Mouse (Mus musculus) 3134 (cell line): ENCODE measurements around the gene Wdr70.

Experiments used
- DNase-seq: peaks from one replicate; pipeline ENCODE4 v3.0.0-alpha.2; 2011; ENCODE audit warnings: low spot score; ENCODE audit not compliant: insufficient read length; ENCODE audit errors: extremely low read depth

Wdr70 gene

DNA sequence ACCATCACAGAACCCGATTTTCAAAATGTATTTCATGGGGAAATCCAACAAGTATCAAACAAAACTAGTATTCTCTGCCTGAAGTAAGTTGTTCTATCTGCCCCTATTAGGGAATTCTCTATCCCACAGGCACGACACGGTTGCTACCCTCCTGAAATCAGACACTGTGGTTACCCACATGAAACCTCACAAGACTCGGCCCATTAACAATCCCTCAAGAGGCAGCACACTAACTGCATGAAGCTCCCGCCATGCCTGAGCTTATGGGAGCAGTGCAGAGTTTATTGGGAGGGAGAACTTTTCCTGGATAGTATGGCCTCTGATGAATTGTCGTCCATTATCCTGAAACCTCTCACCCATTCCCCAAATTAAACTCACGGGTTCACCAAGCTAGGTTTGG, 67.8 kb downstream of the Wdr70 start:
- DNase-seq, result no peak

DNA sequence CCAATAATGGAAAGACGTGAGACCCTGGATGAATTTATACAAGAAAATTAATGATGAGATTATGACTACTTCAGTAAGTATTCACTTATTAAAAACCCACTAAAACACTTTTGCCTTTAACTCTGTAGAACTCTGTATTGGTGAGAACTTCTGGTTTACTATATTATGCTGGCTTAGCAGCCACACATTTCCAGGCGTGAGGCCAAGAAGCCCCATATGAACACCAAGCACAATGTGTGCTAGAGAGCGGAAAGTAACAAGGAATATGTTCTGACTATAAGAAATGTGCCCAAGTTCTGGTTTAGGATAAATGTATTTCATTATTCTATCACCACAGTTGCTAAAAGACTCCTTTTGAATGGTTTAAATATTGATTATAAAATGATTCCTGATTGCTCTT, 68.4 kb downstream of the Wdr70 start:
- no peak for DNase-seq

DNA sequence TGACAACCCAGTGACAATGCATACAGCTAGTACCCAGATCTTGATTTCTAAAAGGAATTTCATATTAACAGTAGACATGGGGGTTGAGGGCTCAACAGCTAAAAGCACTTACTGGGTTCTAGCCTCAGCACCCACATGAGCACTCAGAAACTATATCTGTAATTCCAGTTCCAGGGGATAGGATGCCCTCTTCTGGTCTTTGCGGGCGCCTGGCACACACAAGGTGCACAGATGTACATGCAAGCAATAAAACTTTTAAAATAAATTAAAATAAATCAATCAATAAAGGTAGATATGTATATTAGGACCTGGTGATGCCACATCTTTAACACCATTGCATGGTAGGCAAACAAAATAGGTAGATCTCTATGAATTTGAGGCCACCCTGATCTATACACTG, 71.5 kb downstream of the Wdr70 start:
- peak; percentile 14 for DNase-seq

DNA sequence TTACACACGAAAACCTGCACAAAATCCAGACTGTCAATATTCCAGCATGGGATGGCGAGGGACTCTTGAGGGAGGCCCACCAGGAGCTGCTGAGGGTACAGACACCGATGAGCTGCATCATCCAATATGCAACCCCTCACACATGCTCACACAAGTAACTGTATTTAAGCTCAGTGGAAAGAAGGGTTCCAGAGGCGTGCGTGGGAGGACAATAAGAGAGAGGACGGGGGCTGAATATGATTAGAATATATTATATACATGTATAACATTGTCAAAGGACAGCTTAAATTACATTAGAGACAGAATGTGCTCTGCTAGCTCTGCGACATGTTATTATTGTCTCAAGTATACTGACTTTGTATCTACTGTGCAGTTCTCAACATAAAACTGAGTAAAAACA, 87.6 kb downstream of the Wdr70 start:
- DNase-seq, result no peak

DNA sequence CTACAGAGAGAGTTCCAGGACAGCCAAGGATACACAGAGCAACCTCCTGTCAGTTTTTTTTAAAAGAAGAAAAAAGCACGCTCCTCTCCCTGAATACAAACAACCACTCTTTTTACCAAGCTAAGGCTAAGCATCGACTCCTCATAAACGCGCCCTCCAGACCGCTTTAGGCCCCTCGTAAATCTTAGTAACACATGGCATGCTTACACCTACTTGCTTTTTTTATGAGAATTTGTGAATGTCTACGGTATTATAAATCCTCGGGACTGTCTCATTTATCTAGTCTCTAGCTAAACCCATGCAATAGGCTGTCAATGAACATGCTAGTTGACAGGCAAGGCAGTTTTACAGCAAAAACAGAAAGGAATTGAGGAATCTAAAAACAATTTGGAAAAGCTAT, 91.6 kb downstream of the Wdr70 start:
- DNase-seq, result no peak

DNA sequence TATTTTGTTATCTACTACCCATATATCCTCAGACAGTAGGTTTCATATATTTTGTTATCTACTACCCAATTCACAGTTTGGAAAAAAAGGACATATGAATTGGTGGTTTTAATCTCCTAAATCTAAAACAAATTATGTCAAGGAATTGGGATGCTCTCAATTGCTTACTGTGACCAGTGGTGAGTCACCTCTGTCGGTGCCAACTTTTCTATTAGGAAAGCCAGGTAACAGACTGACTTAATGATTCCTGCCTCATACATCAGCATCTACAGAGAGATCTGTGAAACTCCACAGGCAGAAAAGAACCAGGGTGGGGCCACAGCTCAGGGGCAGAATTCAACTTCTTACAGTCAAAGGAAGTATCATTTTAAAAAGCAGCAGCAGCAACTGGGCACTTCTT, 93.0 kb downstream of the Wdr70 start:
- peak; percentile 11 for DNase-seq

DNA sequence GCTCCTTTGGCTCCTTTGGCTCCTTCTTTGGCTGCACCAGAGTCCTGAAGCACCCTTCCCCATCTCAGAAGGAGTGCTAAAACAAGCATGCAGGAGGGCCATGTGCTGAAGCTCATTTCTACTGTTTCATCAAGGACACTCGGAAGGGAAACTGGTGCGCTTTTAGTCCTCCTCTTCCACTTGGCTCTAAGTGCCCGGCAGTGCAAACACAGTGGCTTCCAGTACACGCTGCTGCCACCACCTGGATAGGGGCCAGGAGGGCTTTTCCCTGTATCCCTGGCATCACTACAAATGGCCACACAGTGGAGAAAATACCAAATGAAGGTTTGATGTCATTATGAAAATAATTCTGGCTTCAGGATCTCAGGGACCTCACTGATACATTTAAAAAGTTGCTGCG, 93.5 kb downstream of the Wdr70 start:
- DNase-seq, result peak; percentile 15

DNA sequence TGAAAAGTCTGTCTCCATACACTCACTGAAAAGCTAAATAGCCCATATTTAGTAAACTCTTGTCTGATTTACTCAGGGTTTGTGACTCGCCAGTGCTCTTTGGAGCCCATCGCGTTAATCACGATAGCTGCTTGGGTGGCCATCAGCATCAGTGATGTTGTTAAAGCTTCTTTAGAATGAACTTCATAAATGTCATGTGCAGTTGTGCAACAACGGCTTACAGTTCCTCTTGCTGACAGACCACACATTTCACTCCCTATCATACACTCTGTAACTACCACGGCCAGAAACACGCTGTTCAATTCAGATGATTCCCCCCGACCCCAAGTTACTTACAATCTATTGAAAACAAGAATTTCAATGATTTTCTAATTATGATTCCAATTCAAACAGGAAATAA, 95.2 kb downstream of the Wdr70 start:
- DNase-seq, result no peak

DNA sequence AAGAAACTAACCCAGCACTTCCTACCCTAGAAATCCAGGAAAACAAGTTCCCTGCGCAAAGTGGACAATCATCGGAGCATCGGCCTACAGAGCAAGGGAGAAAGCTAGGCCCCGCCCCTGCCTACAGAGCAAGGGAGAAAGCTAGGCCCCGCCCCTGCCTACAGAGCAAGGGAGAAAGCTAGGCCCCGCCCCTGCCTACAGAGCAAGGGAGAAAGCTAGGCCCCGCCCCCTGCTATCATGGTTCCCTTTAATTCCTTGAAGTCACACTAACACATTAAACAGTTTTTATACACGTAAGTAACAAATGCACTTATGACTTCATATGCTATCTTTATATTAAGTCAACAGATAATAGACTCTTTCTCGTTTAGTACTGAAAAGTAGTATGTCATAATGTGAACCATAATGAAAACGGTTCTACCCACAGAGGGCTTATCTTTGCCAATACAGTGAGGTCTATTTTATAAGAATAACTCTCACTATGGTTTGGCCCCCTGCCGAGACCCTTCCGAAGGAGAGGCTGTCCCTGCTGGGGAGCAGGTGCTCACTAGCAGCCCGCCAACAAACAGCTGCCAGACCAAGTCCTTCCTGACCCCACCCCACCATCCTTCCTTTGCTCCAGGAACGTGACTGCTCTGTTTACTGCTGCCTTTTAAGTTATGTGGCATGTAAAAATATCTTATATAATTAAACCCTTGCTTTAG, 100.0 kb downstream of the Wdr70 start:
- no peak for DNase-seq

DNA sequence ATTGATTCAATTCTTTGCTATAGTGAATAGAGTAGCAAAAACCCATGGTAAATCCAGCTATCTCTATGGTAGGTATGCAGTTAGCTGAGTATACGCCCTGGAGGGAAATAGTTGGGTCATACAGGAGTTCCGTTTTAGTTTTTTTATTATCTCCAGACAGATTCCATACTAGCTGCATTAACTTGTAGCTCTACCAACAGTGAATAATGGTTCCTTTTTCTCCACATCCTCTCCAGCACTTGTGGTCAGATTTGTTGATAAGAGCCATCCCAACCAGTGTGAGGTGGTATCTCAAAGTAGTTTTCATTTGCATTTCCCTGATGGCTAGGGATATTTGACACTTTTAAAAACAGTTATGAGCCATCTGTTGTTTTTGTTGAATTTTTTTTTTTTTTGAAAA, 100.9 kb downstream of the Wdr70 start:
- DNase-seq, result no peak

DNA sequence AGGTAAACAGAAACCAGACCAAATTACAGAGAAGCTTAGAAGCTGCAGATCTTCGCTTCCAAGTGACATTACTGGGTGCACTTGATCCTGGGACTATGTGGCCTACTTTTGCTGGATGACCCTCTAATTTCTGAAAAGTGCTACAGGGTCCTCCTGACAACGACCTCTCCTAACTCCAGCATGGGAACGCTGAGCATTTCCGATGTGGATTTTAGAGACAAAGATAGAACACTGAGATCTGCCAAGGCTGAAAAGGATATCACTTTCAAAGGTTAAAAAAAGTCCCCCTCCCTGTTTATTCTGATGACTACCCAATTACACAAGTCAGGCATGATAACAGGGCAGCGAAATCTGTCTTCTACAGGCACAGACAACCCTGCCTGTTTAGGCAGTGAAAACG, 105.3 kb downstream of the Wdr70 start:
- DNase-seq, result no peak

DNA sequence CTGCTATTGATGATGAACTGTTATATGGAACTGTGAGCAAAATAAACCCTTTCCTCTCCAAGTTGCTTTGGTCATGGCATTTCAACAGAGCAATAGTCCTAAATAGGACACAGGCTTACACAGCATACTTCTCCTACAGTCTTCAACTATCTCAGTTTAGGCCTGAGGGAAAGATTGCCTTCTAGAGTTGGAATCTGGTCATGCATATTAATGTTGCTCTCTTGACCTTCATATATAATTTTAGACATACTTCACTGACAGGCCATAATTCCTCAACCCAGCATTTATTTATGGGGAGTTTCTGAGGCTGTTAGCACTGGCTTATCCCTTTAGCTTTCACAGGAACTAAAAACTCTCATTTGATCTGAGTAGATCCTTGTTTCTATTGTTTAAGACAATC, 108.9 kb downstream of the Wdr70 start:
- no peak for DNase-seq

DNA sequence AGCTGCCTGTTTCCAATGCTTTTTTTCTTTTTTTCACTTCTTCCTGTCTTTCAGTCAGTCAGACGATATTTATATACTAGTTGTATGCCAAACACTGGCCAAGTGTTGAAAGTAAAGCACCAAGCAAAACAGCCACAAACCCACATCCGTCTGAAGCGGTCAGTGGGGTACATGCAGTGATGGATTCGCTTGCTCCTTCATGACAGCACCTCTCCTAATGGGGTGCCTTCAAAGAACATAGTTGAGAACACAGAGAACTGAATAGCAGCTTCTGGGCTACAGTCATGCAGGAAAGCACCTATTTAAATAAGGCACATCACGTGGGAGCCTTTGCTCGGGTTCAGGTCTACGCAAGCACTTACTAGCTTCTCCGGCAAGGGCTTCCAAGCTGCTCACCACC, 111.6 kb downstream of the Wdr70 start:
- no peak for DNase-seq

DNA sequence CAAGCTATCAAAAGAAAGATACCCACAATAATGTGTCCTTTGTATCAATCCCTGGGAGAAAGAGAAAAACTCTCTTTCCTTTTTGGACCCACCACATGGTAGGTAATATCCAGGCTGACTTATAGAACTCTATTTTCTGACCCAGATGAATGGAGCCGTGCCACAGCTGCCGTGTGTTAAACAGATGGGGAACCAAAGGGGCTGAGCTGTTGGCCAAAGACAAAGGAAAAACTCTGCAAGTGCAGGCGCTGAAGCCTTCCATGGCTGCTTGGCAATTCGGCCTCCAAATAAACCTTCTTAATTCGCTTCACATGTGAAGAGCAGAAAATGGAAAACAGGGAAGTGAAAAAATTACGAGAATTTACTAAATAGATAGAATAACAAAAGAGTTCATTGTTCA, 112.7 kb downstream of the Wdr70 start:
- DNase-seq, result no peak

DNA sequence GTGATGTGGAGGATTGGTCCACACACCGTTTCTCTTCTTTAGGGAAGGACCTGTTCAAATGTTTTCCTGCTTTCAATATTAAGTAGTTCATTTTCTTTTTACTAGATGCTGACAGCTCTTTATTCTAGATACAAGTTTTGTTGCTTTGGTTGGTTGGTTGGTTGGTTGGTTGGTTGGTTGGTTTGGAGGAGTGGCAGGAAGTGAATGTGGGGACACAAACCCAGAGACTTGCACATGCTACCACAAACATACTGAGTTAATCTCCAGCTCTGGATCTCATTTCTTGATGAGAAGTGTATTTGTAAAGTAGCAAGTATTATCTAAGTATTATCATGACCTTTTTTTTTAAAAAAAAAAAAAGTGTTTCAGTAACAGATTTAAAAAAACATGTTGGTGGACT, 120.4 kb downstream of the Wdr70 start:
- DNase-seq, result no peak

DNA sequence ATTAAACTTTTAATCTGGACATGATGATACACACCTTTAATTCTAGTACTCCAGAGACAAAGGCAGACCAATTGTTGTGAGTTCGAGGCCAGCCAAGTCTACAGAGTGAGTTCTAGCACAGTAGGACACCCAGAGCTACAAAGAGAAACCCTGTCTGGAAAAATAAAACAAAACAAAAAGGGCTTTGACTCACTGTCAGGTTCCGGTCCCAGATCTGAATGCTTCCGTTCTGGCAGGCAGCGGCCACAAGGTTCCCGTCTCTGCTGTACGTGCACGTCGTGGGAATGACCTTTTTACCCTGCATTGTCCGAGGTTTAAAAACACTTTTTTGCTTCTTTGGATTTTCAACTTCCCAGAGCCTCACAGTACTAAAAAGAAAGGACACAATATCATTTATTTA, 122.2 kb downstream of the Wdr70 start:
- no peak for DNase-seq

DNA sequence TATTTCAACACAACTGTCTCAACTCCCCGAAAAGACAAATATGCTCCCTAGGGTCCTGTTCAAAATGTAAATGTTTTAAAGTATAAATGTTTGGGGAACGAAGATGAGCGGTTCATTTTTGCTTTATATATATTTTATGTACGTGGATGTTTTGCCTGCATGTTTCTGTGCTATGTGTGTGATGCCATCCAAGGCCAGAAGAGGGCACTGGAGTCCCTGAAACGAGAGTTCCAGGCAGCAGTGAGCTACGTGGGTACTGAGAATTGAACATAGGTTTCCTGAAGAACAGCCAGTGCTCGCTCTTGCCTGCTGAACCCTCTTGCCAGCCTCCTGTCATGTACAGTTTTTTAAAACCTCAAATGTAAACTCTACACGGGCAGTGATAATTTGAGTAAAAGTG, 124.6 kb downstream of the Wdr70 start:
- DNase-seq, result no peak

DNA sequence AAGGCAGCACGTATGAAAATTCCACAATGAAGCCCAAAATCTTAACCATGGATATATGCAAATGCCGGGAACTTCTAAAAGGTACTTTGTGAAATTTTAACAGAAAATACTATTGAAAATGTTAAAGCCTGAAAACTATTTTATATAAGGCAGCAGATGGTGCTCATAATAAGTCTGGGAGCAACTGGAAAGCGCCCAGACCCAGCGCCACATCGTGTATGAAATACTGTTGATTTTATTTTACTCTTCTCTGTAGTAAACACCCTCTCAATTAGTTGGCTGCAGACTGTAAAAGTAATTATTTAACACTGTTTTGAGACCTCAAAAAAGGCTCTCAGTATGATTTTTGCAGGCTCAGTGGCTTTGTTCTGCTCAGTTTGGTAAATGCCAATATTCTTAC, 126.5 kb downstream of the Wdr70 start:
- no peak for DNase-seq

DNA sequence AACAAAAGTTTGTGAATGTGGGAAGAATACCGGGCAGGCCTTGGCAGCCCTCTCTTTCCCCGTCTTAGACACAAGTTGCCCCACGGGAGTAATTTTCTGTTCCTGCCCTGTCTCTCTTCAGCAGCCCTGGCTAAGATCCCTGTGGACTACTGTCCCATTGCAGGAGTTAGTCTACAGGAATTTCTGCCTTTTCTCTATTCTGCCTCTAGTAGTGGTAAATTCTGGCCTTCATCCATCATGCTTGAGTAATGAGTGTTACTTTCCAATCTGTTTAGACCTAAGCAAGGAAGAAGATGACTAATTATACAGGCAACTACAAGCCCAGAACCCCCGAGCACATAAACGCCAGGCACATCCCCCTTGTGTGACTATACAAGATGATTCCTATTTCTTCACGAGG, 136.2 kb downstream of the Wdr70 start:
- peak; percentile 77 for DNase-seq

DNA sequence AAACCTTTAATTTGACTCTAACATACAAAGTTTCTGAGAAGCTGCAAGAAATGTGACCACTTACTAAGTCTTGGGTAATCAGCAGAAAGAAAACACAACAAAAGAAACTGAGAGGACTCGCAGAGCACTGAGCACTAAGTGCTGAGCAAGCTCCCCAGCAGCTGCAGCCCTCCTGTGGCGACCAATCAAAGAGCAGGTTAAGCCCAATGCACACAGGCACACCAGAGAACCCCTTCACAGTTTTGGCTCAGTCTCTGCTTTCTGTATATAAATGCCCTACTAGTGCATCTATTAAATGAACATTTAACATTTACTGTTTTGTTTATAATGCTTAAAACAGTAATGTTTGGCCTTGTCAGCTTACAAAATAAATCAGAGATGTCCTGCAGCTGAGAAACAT, 137.5 kb downstream of the Wdr70 start:
- DNase-seq, result no peak

DNA sequence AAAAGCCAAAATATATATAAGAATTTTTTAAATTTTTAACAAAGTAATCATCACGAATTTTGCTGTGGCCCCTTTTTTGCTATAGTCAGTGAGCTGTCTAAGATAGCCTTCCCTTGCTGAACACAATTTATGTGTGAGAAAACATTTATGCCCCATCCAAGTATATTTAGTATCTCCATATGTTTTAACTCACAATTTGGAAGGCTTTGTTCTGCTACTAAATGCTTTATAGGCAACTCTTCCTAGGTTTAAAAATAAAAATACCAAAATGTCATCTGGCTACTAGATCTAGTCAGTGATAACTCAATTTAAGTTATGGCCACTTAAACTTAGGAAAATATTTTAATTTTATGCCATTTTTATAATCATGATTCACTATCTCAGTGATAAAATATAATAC, 142.1 kb downstream of the Wdr70 start:
- DNase-seq, result no peak

DNA sequence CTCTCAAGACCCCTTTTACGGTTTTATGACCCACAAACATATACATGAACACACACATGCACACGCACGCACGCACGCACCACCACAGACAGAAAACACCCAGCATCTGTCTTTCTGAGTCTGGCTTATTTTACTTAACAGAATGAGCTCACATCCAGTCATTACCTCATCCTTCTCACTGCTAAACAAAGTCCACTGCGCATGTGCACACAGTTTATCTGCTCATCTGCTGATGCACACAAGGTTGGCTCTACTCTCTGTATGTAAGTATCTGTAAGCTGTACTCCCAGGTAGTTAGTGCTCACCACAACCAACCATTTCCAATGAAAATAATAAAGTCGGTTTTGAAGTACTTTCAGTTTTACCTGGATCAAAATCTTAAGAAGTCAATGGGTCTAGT, 148.4 kb downstream of the Wdr70 start:
- no peak for DNase-seq

DNA sequence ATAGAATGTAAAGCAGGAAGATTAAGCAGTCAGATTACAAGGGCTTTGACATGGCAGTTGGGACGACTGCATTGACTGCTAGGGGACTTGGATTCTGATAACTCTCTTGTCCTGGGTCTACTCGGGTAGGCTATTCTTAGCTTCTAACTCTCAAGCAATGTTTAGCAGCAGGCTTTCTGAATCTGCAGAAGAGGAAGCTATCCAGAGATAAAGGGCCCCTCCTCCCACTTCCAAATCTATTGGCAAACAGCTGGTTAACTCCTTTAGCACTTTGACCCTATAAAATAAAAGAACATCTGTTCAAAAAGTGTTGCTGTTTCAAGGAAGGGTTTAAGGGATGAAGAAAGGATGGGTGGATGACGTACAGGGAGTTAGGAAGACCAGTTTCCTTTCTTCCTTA, 157.3 kb downstream of the Wdr70 start:
- DNase-seq, result no peak
